Mouse (Mus musculus): ENCODE results near the gene Gpam. TPM values are rescaled to one million over a fixed set of nuclear protein-coding genes. Genes with fewer than 3 reads are reported as not detected.

The Gpam gene
- polyA plus RNA-seq, 1 experiment: 20.0 TPM

DNA sequence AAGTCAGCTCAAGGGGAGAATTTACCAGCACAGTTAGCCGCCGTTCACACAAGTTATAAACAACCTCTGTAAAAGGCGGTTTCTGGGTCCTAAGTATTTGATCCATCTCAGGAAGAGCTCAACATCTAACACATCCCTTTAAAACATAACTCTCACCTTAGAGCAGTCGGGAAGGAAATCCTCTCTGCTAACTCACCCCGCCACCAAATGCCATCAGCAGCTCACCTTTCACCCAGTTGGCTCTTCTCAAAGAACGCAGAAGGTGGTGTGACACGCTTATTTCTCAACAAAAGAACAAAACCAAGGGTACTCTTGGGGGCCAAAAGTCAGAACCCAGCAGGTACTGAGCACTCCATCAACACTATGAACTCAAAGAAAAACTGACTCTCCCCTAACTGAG lies 31.5 kb downstream of the Gpam start:
- 92% methylated on average over 7 of the region's 7 CpGs for WGBS
- Histone ChIP-seq H3K4me3 (ENCODE audit: control insufficient read depth, insufficient read depth, low read length) (no peak overlapping the region), H3K27me3 (ENCODE audit: control insufficient read depth, insufficient read depth, low read length) (no peaks in the 10 kb centered on the region), H3K36me3 (ENCODE audit: control insufficient read depth, insufficient read depth, low read length) (no peaks in the 10 kb centered on the region), H3K27ac (ENCODE audit: control insufficient read depth, insufficient read depth, low read length) (no peak overlapping the region), H3K4me1 (replicated peaks; ENCODE audit: control insufficient read depth, insufficient read depth, low read length) (peaks cover 11% of the 10 kb centered on the region)
- no peak for DNase-seq
- TF ChIP-seq CTCF (IDR thresholded peaks at IDR 0.05; ENCODE audit: borderline replicate concordance, control insufficient read depth, extremely low read depth, insufficient read depth, low read length, poor library complexity) (no peak), POLR2A (IDR thresholded peaks at IDR 0.05; ENCODE audit: control insufficient read depth, extremely low read depth, insufficient read depth, low read length, poor library complexity) (no peak)

- 95% methylated on average over 17 of the region's 17 CpGs for WGBS
- no peak for TF ChIP-seq CTCF (IDR thresholded peaks at IDR 0.05; ENCODE audit: borderline replicate concordance, control insufficient read depth, extremely low read depth, insufficient read depth, low read length, poor library complexity)
- TF ChIP-seq POLR2A (IDR thresholded peaks at IDR 0.05; ENCODE audit: control insufficient read depth, extremely low read depth, insufficient read depth, low read length, poor library complexity): no peak
- H3K36me3 ChIP-seq (ENCODE audit: control insufficient read depth, insufficient read depth, low read length): peaks cover 6% of the 10 kb centered on the region
- no peak overlapping the region for H3K27ac ChIP-seq (ENCODE audit: control insufficient read depth, insufficient read depth, low read length)
- no peak overlapping the region for H3K4me3 ChIP-seq (ENCODE audit: control insufficient read depth, insufficient read depth, low read length)
- no peak for DNase-seq
- no peaks in the 10 kb centered on the region for H3K4me1 ChIP-seq (replicated peaks; ENCODE audit: control insufficient read depth, insufficient read depth, low read length)
- no peaks in the 10 kb centered on the region for H3K27me3 ChIP-seq (ENCODE audit: control insufficient read depth, insufficient read depth, low read length)
These were observed 35.2 kb downstream of the Gpam start for GRCm38 (mm10) chr19:55091602-55092413.

DNA sequence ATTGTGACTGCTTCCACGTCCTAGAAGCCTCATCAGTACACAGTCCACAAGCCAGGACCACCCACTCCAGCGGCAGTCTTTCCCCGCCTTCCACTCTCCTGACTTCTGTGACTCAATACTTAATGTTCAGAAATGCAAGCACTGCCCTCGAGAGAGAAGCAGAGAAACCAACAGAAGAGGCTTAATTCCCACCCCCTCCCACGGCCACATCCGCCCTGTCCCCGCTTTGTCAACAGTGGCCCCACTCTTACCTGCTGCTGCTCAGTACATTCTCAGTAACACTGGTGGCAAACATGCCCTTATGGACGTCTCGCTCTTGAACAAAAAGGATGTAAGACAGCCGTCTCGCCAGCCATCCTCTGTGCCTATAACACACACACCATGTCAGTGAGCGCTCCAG lies 36.2 kb downstream of the Gpam start:
- H3K27ac ChIP-seq (ENCODE audit: control insufficient read depth, insufficient read depth, low read length): no peak overlapping the region
- no peak for DNase-seq
- no peaks in the 10 kb centered on the region for H3K27me3 ChIP-seq (ENCODE audit: control insufficient read depth, insufficient read depth, low read length)
- TF ChIP-seq POLR2A (IDR thresholded peaks at IDR 0.05; ENCODE audit: control insufficient read depth, extremely low read depth, insufficient read depth, low read length, poor library complexity) (no peak), CTCF (IDR thresholded peaks at IDR 0.05; ENCODE audit: borderline replicate concordance, control insufficient read depth, extremely low read depth, insufficient read depth, low read length, poor library complexity) (no peak)
- no peak overlapping the region for H3K4me3 ChIP-seq (ENCODE audit: control insufficient read depth, insufficient read depth, low read length)
- H3K36me3 ChIP-seq (ENCODE audit: control insufficient read depth, insufficient read depth, low read length): peaks cover 14% of the 10 kb centered on the region
- WGBS: 94% methylated on average over 12 of the region's 12 CpGs
- no peaks in the 10 kb centered on the region for H3K4me1 ChIP-seq (replicated peaks; ENCODE audit: control insufficient read depth, insufficient read depth, low read length)

GRCm38 (mm10) chr19:55090142-55090541 lies 36.9 kb downstream of the Gpam start:
- Histone ChIP-seq H3K27ac (ENCODE audit: control insufficient read depth, insufficient read depth, low read length) (no peak overlapping the region), H3K27me3 (ENCODE audit: control insufficient read depth, insufficient read depth, low read length) (no peaks in the 10 kb centered on the region), H3K4me3 (ENCODE audit: control insufficient read depth, insufficient read depth, low read length) (no peak overlapping the region), H3K4me1 (replicated peaks; ENCODE audit: control insufficient read depth, insufficient read depth, low read length) (no peaks in the 10 kb centered on the region), H3K36me3 (ENCODE audit: control insufficient read depth, insufficient read depth, low read length) (peaks cover 14% of the 10 kb centered on the region)
- DNase-seq: no peak
- TF ChIP-seq POLR2A (IDR thresholded peaks at IDR 0.05; ENCODE audit: control insufficient read depth, extremely low read depth, insufficient read depth, low read length, poor library complexity) (no peak), CTCF (IDR thresholded peaks at IDR 0.05; ENCODE audit: borderline replicate concordance, control insufficient read depth, extremely low read depth, insufficient read depth, low read length, poor library complexity) (no peak)
- 89% methylated on average over 7 of the region's 7 CpGs for WGBS

DNA sequence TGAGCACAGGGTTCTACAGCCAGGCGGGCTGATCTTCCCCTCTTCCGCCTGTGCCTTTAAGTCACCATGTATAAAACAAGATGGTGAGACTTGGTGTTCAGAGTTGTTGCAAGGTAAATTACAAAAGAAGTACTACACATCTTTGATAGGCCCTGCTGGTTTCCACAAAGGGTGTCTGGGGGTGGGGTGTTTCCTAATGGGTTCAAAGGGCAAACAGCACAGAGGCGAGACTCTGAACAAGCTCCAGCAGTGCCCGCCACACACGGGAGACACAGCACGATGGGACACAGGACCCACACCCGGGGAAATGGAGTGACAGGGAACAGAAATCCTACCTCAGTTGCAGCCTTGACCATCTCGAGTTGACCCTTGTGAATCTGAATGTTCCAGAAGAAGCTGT lies 39.3 kb downstream of the Gpam start:
- Histone ChIP-seq H3K4me3 (ENCODE audit: control insufficient read depth, insufficient read depth, low read length) (no peak overlapping the region), H3K36me3 (ENCODE audit: control insufficient read depth, insufficient read depth, low read length) (peaks cover 21% of the 10 kb centered on the region), H3K27me3 (ENCODE audit: control insufficient read depth, insufficient read depth, low read length) (no peaks in the 10 kb centered on the region), H3K27ac (ENCODE audit: control insufficient read depth, insufficient read depth, low read length) (no peak overlapping the region), H3K4me1 (replicated peaks; ENCODE audit: control insufficient read depth, insufficient read depth, low read length) (no peaks in the 10 kb centered on the region)
- TF ChIP-seq POLR2A (IDR thresholded peaks at IDR 0.05; ENCODE audit: control insufficient read depth, extremely low read depth, insufficient read depth, low read length, poor library complexity) (no peak), CTCF (IDR thresholded peaks at IDR 0.05; ENCODE audit: borderline replicate concordance, control insufficient read depth, extremely low read depth, insufficient read depth, low read length, poor library complexity) (no peak)
- 96% methylated on average over 8 of the region's 8 CpGs for WGBS
- DNase-seq: no peak

DNA sequence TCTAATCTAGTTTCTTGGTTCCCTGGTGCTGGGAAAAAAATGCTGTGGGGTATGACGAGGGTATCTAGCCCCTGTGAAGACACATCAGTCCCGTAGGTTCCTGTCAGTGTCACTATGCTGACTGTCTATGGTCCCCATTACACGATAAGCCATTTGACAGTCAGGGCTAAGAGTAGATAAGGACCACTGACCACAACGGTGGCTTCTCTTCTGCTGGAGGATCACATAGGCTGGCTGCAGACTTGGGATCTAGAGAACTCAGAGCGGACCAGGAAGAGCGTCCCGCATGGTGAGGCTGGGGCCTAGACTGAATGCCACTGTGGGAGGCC lies 41.2 kb downstream of the Gpam start:
- no peak for DNase-seq
- Histone ChIP-seq H3K4me1 (replicated peaks; ENCODE audit: control insufficient read depth, insufficient read depth, low read length) (no peaks in the 10 kb centered on the region), H3K36me3 (ENCODE audit: control insufficient read depth, insufficient read depth, low read length) (peaks cover 22% of the 10 kb centered on the region), H3K27me3 (ENCODE audit: control insufficient read depth, insufficient read depth, low read length) (no peaks in the 10 kb centered on the region), H3K27ac (ENCODE audit: control insufficient read depth, insufficient read depth, low read length) (no peak overlapping the region), H3K4me3 (ENCODE audit: control insufficient read depth, insufficient read depth, low read length) (no peak overlapping the region)
- TF ChIP-seq POLR2A (IDR thresholded peaks at IDR 0.05; ENCODE audit: control insufficient read depth, extremely low read depth, insufficient read depth, low read length, poor library complexity): no peak
- TF ChIP-seq CTCF (IDR thresholded peaks at IDR 0.05; ENCODE audit: borderline replicate concordance, control insufficient read depth, extremely low read depth, insufficient read depth, low read length, poor library complexity): no peak
- WGBS: 94% methylated on average over 7 of the region's 7 CpGs

Data from thymus, adult 2 months (tissue).